Mouse (Mus musculus) embryonic facial prominence, embryonic 14.5 days (tissue): ENCODE measurements around the gene Lhb. TPM values are rescaled to one million over a fixed set of nuclear protein-coding genes. Genes with fewer than 3 reads are reported as not detected.

ENCODE experiments used
- ATAC-seq: fragments of 200-750 bp; cut with Nextera tagmentation; 2 replicates; pipeline ENCODE4 v1.8.0; 2017; ENCODE audit warnings: low read depth, moderate number of reproducible peaks, moderate TSS enrichment
- DNase-seq: peaks from one replicate; pipeline ENCODE4 v3.0.0-alpha.2; 2015; ENCODE audit warnings: low spot score
- H3K27ac ChIP-seq: fragments of 300-500 bp; sonication (generic); replicated peaks from 2 replicates; pipeline ENCODE4 v1.5.1; 2014; ENCODE audit warnings: low read depth, mild to moderate bottlenecking, low read length, moderate library complexity
- H3K27me3 ChIP-seq: fragments of 300-500 bp; sonication (generic); replicated peaks from 2 replicates; pipeline ENCODE4 v1.6.1; 2014; ENCODE audit warnings: low read length; ENCODE audit not compliant: control insufficient read depth, insufficient read depth
- H3K36me3 ChIP-seq: fragments of 300-500 bp; sonication (generic); 2 replicates; pipeline ENCODE4 v1.6.1; 2014; ENCODE audit warnings: low read length, mixed read lengths; ENCODE audit not compliant: control insufficient read depth, insufficient read depth
- H3K4me1 ChIP-seq: fragments of 300-500 bp; sonication (generic); 2 replicates; pipeline ENCODE4 v1.6.1; 2014; ENCODE audit warnings: antibody characterized with exemption, low read length; ENCODE audit not compliant: control insufficient read depth, insufficient read depth
- H3K4me2 ChIP-seq: fragments of 300-500 bp; sonication (generic); 2 replicates; pipeline ENCODE4 v1.6.1; 2014; ENCODE audit warnings: low read depth, mild to moderate bottlenecking, low read length, moderate library complexity, mixed read lengths
- H3K4me3 ChIP-seq: fragments of 300-500 bp; sonication (generic); 2 replicates; pipeline ENCODE4 v1.5.1; 2014; ENCODE audit warnings: low read depth, mild to moderate bottlenecking, low read length
- H3K9ac ChIP-seq: fragments of 300-500 bp; sonication (generic); 2 replicates; pipeline ENCODE4 v1.6.1; 2014; ENCODE audit warnings: low read depth, mild to moderate bottlenecking, low read length, moderate library complexity, mixed read lengths
- H3K9me3 ChIP-seq: fragments of 300-500 bp; sonication (generic); 2 replicates; pipeline ENCODE4 v1.6.1; 2016; ENCODE audit warnings: low read length; ENCODE audit not compliant: control insufficient read depth
- WGBS: fragments of 180-500 bp; shearing (Covaris S2); extraction: QIAGEN DNeasy Blood & Tissue Kit; methylation state at CpG from one replicate; pipeline ENCODE4 v1.1.7; 2014; 5-methylcytosine and 5-hydroxymethylcytosine counted together
- polyA plus RNA-seq: library from polyadenylated mRNA; unstranded; fragments of >200 nt; fragmentation: Nextera tagmentation; extraction: Ambion mirVana; gene quantifications from 2 replicates; pipeline ENCODE4 v1.2.1, GENCODE M21; 2014

Gene Lhb
- polyA plus RNA-seq, 1 experiment from 2014 or later: 1.4 TPM

DNA sequence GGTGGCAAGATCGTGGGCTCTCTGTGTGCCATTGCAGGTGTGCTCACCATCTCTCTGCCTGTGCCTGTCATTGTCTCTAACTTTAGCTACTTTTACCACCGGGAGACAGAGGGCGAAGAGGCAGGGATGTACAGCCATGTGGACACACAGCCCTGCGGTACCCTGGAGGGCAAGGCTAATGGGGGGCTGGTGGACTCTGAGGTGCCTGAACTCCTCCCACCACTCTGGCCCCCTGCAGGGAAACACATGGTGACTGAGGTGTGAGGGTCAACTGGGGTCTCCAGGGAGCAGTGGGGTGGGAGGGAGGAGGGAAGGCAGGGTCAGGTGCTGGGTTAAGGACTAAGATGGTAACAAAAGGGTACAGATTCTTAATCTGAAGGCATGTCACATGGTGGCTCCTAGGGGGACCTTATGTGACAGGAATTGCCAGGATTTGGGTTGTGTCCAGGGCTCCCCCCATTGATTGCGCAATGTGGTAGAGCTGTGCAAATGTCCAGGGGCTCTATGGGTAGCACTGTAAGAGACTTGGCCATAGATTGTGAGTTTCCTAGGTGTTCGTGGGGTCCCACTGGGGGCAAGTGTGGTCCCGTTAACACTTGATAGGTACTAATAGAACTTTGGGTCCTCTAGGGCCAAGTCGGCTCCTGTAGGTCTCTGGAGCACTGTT, 11.0 kb upstream of the Lhb start:
- H3K9me3 ChIP-seq: no peaks in the 10 kb centered on the region
- H3K9ac ChIP-seq: no peak overlapping the region
- H3K4me3 ChIP-seq: no peak overlapping the region
- 82% methylated on average over 8 of the region's 8 CpGs for WGBS
- no peak for ATAC-seq
- DNase-seq: no peak
- no peak overlapping the region for H3K27ac ChIP-seq
- peaks cover 14% of the 10 kb centered on the region; the same call in 1 of the 2 replicates for H3K4me1 ChIP-seq
- peaks cover 88% of the 10 kb centered on the region for H3K27me3 ChIP-seq
- no peak overlapping the region for H3K4me2 ChIP-seq
- H3K36me3 ChIP-seq: no peaks in the 10 kb centered on the region

DNA sequence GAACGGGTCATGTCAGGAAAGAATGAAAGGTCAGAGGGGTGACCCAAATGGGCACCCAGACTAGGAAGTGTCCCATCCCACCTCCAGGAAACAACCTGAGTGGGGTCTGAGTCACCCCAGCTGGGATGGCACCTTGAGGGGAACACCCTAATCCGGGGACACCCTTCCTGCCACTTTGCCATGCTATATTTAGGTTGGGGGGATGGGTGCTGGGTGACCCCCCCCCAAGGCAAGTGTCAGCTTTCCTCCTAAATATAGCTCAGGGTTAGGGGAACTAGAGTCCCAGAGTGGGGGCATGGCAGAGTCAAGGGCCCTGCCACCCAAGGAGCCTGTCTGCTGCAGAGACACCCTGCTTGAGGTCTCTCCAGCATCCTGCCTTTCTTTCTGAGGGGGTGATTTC, 8.2 kb upstream of the Lhb start:
- ATAC-seq: no peak
- Histone ChIP-seq H3K36me3 (no peaks in the 10 kb centered on the region), H3K4me3 (no peak overlapping the region), H3K4me2 (no peak overlapping the region), H3K9me3 (no peaks in the 10 kb centered on the region), H3K27me3 (peaks cover 88% of the 10 kb centered on the region), H3K4me1 (peaks cover 4% of the 10 kb centered on the region; the same call in 1 of the 2 replicates), H3K9ac (no peak overlapping the region), H3K27ac (no peak overlapping the region)
- DNase-seq: no peak
- WGBS: 79% methylated on average over 2 of the region's 2 CpGs

DNA sequence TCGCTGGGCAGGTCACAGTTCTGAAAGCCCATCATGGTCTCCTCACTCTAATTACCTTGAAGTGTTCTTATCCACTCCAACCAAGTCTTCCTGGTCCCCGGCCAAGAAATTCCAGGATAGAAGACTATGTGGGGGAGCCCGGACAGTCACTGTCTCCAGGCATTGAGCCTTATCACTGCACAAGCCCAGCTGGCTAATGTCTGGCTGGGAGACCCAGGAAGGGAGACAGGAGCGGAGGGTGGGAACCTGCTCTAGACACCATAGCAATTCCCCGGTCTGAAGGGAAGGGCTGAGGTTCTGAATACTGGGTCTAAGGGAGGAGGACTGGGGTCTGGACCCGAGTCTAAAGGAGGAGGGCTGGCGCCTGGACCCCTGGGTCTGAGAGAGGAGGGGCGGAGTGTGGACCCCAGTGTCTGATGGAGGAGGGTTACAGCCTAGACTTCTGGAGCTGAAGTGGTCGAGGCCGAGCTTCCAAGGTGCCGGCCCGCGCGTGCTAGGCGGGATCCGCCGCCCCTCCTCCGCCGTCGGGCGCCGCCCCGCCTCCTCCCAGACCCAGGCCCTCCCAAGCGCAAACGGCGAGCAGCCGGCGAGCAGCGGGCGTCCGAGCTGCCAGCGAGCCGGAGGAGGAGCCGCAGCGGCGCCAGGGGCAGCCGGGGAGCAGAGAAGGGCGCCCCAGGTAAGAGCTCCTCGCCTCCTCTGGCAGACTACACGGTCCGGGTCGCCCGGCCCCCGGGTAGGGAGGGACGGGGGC, 7.3 kb upstream of the Lhb start, which contains the start of gene Ntf5:
Ntf5 (plus strand) TSS at position 583 of the 751 bp plus-strand sequence.
- Histone ChIP-seq H3K9me3 (no peaks in the 10 kb centered on the region), H3K27ac (peak within 1 kb of the TSS; percentile 77), H3K4me2 (peak within 1 kb of the TSS; percentile 91), H3K36me3 (no peaks in the 10 kb centered on the region), H3K4me1 (peaks cover 11% of the 10 kb centered on the region; the same call in 1 of the 2 replicates), H3K4me3 (peak within 1 kb of the TSS; percentile 67), H3K27me3 (peaks cover 88% of the 10 kb centered on the region), H3K9ac (peak within 1 kb of the TSS; percentile 69)
- 3% methylated on average over 18 of the region's 45 CpGs for WGBS
- ATAC-seq: peak; percentile 50
- peak; percentile 48 for DNase-seq

DNA sequence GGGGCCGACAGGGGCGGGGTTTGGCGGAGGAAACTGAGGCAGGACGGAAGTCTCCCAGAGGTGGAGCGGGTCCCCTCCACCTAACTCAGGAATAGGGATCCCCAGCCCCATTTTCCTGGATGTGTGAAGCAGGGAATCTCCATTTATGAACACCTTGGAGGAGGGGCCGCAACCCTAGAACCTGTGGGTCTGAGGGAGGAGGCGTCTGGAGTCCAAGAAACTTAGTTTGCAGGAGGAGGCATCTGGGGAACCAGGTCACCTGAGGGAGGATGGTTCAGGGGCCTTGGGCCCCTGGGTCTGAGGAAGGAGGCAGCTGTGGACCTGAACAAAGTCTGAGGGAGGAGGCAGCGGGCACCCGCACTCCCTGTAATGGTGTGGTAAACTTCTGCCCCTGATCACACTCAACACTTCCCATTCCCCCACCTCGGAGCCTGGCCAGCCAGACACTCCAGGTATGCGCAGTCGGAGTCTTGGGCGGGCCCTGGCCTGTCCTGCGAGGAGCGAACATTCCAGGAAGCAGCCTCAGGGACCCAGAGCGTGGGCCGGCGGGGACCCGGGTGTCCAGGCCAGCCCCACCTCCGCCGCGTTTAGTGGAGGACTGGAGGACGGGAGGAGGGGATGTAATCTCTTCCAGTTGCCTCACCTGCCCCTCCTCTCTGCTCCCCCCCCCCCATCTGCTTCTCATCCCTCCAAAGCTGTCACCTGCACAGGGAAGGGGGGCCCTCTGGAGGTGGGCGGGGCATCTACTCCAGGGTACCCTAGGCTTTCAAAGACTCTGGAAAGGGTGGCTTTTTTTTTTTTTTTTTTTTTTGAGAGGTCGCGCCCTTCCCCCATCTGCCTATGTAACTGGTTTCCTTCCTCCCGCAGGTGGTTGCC, 6.5 kb upstream of the Lhb start:
- ATAC-seq (peak; percentile 72), DNase-seq (peak; percentile 65)
- peak overlapping the region; percentile 69 for H3K9ac ChIP-seq
- peak overlapping the region; percentile 77 for H3K27ac ChIP-seq
- H3K27me3 ChIP-seq: peaks cover 88% of the 10 kb centered on the region
- H3K4me2 ChIP-seq: peak overlapping the region; percentile 91
- H3K9me3 ChIP-seq: no peaks in the 10 kb centered on the region
- no peaks in the 10 kb centered on the region for H3K36me3 ChIP-seq
- peaks cover 13% of the 10 kb centered on the region; the same call in 1 of the 2 replicates for H3K4me1 ChIP-seq
- 1% methylated on average over 20 of the region's 27 CpGs for WGBS
- peak overlapping the region; percentile 67 for H3K4me3 ChIP-seq

DNA sequence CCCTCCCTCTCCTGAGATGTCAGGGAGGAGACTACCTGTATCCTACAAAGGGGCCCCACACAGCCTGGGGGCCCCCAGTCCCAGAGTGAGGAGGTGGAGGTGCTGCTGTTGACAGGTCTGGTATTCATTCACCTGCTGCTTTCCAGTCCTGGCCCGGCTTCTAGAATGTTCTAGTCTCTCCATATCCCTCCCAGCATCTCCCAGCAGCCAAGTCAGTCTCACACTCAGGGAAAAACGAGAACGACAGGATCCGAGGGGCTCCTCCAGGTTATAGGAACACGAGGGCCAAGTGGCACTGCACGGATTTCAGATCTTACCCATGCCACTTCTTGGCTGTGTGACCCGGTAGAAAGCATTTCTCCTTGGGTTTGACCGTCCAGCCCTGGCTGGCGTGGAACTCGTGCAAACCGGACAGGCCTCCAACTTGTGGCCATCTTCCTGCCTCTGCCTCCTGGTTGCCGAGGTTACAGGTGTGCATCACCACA, 5.8 kb upstream of the Lhb start:
- no peaks in the 10 kb centered on the region for H3K9me3 ChIP-seq
- DNase-seq: peak; percentile 37
- H3K4me2 ChIP-seq: no peak overlapping the region
- H3K4me3 ChIP-seq: peak overlapping the region; percentile 67
- H3K9ac ChIP-seq: no peak overlapping the region
- 39% methylated on average over 12 of the region's 12 CpGs for WGBS
- peaks cover 82% of the 10 kb centered on the region for H3K27me3 ChIP-seq
- no peak for ATAC-seq
- no peak overlapping the region for H3K27ac ChIP-seq
- H3K36me3 ChIP-seq: no peaks in the 10 kb centered on the region
- peaks cover 13% of the 10 kb centered on the region; the same call in 1 of the 2 replicates for H3K4me1 ChIP-seq

DNA sequence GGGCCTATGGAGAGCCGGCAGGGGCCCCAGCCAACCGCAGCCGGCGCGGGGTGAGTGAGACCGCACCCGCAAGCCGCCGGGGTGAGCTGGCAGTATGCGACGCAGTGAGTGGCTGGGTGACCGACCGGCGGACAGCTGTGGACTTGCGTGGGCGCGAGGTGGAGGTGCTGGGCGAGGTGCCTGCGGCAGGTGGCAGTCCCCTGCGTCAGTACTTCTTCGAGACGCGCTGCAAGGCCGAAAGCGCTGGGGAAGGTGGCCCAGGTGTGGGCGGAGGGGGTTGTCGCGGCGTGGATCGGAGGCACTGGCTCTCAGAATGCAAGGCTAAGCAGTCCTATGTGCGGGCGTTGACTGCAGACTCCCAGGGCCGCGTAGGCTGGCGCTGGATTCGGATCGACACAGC, 5.0 kb upstream of the Lhb start:
- no peak overlapping the region; the same call in 1 of the 2 replicates for H3K9ac ChIP-seq
- ATAC-seq (no peak), DNase-seq (no peak)
- H3K4me3 ChIP-seq: peak overlapping the region; percentile 7; the same call in 1 of the 2 replicates
- peaks cover 13% of the 10 kb centered on the region; the same call in 1 of the 2 replicates for H3K4me1 ChIP-seq
- WGBS: 21% methylated on average over 32 of the region's 37 CpGs
- no peak overlapping the region for H3K27ac ChIP-seq
- H3K9me3 ChIP-seq: no peaks in the 10 kb centered on the region
- H3K27me3 ChIP-seq: peaks cover 73% of the 10 kb centered on the region
- H3K4me2 ChIP-seq: peak overlapping the region; percentile 37
- H3K36me3 ChIP-seq: no peaks in the 10 kb centered on the region

DNA sequence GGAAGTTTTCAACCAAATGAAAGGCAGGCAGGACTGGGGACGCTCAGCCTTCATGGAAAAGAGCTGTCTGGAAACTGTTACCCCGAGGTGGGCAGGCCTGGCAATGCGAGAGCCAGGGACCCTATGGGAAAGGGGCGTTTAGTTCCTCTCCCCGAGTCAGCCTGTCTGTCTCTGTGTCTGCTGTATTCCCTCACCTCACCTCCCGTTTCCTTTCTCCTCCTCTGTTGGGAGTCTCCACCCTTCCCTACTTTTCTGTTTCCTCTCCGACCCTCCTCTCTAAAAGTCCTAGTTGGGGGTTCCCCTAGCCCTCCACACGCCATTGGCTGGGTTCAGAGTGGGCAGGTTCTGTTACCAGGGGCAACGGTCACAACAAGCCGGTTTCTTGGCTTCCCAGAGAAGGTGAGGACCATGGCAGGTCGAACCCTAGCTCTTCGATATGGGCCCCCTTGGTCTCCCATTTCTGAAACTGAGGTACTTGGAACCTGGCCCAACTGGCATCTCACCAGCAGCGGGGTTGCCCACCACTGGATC, 2.6 kb upstream of the Lhb start:
- Histone ChIP-seq H3K27ac (no peak overlapping the region), H3K9ac (peak overlapping the region; percentile 30; the same call in 1 of the 2 replicates), H3K4me2 (peak overlapping the region; percentile 33), H3K36me3 (peaks cover 24% of the 10 kb centered on the region), H3K27me3 (peaks cover 59% of the 10 kb centered on the region), H3K9me3 (no peaks in the 10 kb centered on the region), H3K4me1 (peaks cover 13% of the 10 kb centered on the region; the same call in 1 of the 2 replicates), H3K4me3 (no peak overlapping the region)
- DNase-seq (peak; percentile 26), ATAC-seq (no peak)
- WGBS: 11% methylated on average over 13 of the region's 13 CpGs
